Mouse (Mus musculus): ENCODE results near the gene Dcdc2a.

DNA sequence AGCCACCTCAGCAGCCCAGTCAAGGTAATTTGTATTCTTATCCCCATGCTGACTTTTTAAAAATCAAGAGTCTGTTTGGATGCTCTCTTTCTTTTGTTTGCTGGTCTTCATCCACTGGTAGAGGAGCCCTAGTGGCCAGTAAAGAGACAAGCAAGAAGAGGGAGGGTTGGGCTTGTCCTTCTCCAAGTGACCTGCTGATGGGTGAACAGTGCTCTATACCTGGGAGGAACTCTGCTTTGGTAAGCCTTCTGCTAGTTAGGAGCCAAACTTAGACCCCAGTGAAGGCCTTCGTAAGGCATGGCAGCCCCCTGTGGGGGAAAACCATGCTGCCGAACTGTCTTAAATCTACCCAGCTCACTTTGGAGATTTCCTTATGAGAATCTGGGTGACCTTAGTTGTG is 10.9 kb downstream of the Dcdc2a start:
- TF ChIP-seq CTCF (IDR thresholded peaks at IDR 0.05; ENCODE audit: low read depth) (no peak), EP300 (IDR thresholded peaks at IDR 0.05; ENCODE audit: low read depth) (no peak)
